In the genomic region with DNA sequence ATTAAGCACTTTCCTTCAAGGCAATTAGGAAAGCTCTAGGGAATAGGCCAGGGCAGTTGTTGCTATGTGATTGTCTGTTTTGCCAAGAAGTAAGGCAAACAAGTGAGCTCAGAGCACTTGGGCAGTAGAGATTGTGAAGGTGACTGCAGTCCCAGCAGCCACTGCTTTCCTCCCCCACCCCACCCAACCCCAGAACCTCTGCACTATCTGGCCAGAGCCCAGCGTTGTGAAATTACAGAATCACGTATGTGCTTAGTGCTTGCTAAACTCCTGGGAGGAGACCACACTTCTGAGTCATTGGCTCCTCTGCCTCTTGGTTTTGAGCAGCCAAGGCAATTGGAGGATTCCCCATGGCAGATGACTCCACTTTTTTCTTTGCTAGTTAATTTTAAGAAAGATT, we compare ENCODE assay signal across 9 mouse cellular contexts. TPM values are rescaled to one million over a fixed set of nuclear protein-coding genes. Genes with fewer than 3 reads are reported as not detected.
DNase-seq lines count a peak whose midpoint lies in the region; ATAC-seq lines count a peak whose summit lies in the region.
"Had no signal": no experiment of that assay in that cellular context is flagged by ENCODE, and none has a peak within 500 bp of the region (broad histone marks: within the 10 kb centered on the region; RNA-seq: fewer than 3 reads in every experiment).

No protein-coding gene starts in this region.

- peak; percentile 71 for ATAC-seq in megakaryocyte, adult 5-6 weeks (ENCODE audit: poor library complexity, severe bottlenecking)

- DNase-seq in adrenal gland, adult (ENCODE audit: inconsistent age in 2 of 2, low spot score in 1 of 2), result peak; percentile 60 to 91
- no peak for DNase-seq in adrenal gland, postnatal 4 days (ENCODE audit: low spot score in 2 of 2)
- peak; percentile 74 for DNase-seq in adrenal gland, adult 8-10 months
- peak; percentile 60 for DNase-seq in heart, adult 8-10 months (ENCODE audit: low spot score)
- no peak for DNase-seq in right cerebral cortex, postnatal 36 days (ENCODE audit: low spot score in 2 of 2)
- no peak for DNase-seq in left cerebral cortex, postnatal 4 days
- DNase-seq in thymus, postnatal 10 days (ENCODE audit: low spot score in 2 of 2), result no peak
- DNase-seq: cerebellum, adult 8-10 months had no signal

- intact Hi-C loops in left cerebral cortex, postnatal 4 days (cut with DNase I), result no loop called here

RNA-seq across cellular contexts. Expression of a gene that starts 59.7 kb away (rescaled TPM):
- total RNA-seq in adrenal gland, postnatal 4 days (2021), result 10 to 100 TPM; 53.3 to 66.6 TPM
- total RNA-seq in adrenal gland, adult 8-10 months (2022), result 100 to 1,000 TPM; 139 to 182 (median 170) TPM
- 10 to 100 TPM in 2 of 4 experiments, 1 to 10 TPM in 2; 9.2 to 13.8 (median 11.6) TPM for total RNA-seq in heart, adult 8-10 months (2022)
- 0.04 and 0.32 TPM in 2 replicates for total RNA-seq in megakaryocyte, adult 5-6 weeks (2015)
- 0.12 TPM in 1 of 2 replicates, not detected in the other for total RNA-seq in megakaryocyte, adult 5-6 weeks (2017)
- 10 to 100 TPM; 17.9 to 20.2 TPM for total RNA-seq in left cerebral cortex, postnatal 4 days (2021)

Comparison
In these comparisons a context has a peak if more than half of its experiments do, and no peak if none do; other contexts are left out.
1. DNase-seq: peak in adrenal gland, adult (2 of 2), adrenal gland, adult 8-10 months (single experiment) and heart, adult 8-10 months (single experiment); none in adrenal gland, postnatal 4 days (0 of 2), right cerebral cortex, postnatal 36 days (0 of 2), left cerebral cortex, postnatal 4 days (single experiment) and thymus, postnatal 10 days (0 of 2).
2. RNA of a gene that starts 59.7 kb away (total RNA-seq): 139 to 182 TPM in adrenal gland, adult 8-10 months, 53.3 to 66.6 TPM in adrenal gland, postnatal 4 days, 17.9 to 20.2 TPM in left cerebral cortex, postnatal 4 days and 9.2 to 13.8 TPM in heart, adult 8-10 months; 0.04 to 0.32 TPM in megakaryocyte, adult 5-6 weeks; every median in the first group is over 4 times any median in the second.